Mouse (Mus musculus) liver, adult 2 months (tissue): ENCODE measurements around the gene Tsen54. TPM values are rescaled to one million over a fixed set of nuclear protein-coding genes. Genes with fewer than 3 reads are reported as not detected.
A peak's percentile ranks its signal among the peaks of the same experiment; 100 is the strongest.

Experiments
- DNase-seq: peaks from one replicate; pipeline ENCODE4 v3.0.0-alpha.2; 2011; ENCODE audit warnings: low read depth, low spot score; ENCODE audit errors: extremely low read depth
- H3K27ac ChIP-seq: fragments of 200-500 bp; replicated peaks from 2 replicates; pipeline ENCODE4 v1.5.1; 2012; ENCODE audit warnings: low read depth, mild to moderate bottlenecking, control low read depth, inconsistent platforms, low read length; ENCODE audit not compliant: insufficient read depth
- H3K27me3 ChIP-seq: fragments of 200-500 bp; 2 replicates; pipeline ENCODE4 v1.6.1; 2012; ENCODE audit warnings: mild to moderate bottlenecking, moderate library complexity, low read length, inconsistent platforms; ENCODE audit not compliant: control insufficient read depth, insufficient read depth
- H3K36me3 ChIP-seq: fragments of 200-500 bp; 2 replicates; pipeline ENCODE4 v1.6.1; 2012; ENCODE audit warnings: low read length, inconsistent platforms; ENCODE audit not compliant: control insufficient read depth, insufficient read depth
- H3K4me1 ChIP-seq: fragments of 200-500 bp; 2 replicates; pipeline ENCODE4 v1.6.1; 2011; ENCODE audit warnings: low read length; ENCODE audit not compliant: control insufficient read depth, insufficient read depth
- H3K4me3 ChIP-seq: fragments of 200-500 bp; 2 replicates; pipeline ENCODE4 v1.5.1; 2011; ENCODE audit warnings: low read depth, mild to moderate bottlenecking, control low read depth, low read length, moderate library complexity; ENCODE audit not compliant: insufficient read depth
- H3K79me2 ChIP-seq: fragments of 200-500 bp; 2 replicates; pipeline ENCODE4 v1.6.1; 2012; ENCODE audit warnings: inconsistent platforms, mild to moderate bottlenecking, low read length, moderate library complexity; ENCODE audit not compliant: control insufficient read depth, insufficient read depth
- H3K9ac ChIP-seq: fragments of 200-500 bp; 2 replicates; pipeline ENCODE4 v1.6.1; 2012; ENCODE audit warnings: low read depth, mild to moderate bottlenecking, control low read depth, inconsistent platforms, low read length
- CTCF ChIP-seq: fragments of 200-500 bp; IDR thresholded peaks from 2 replicates; pipeline ENCODE4 v1.5.1; 2011; ENCODE audit warnings: low read depth, low read length, control low read depth
- POLR2A ChIP-seq: fragments of 200-500 bp; IDR thresholded peaks from 2 replicates; pipeline ENCODE4 v1.6.1; 2011; ENCODE audit warnings: low read length, control low read depth; ENCODE audit not compliant: insufficient read depth; ENCODE audit errors: extremely low read depth
- WGBS: fragments of 180-500 bp; shearing (Covaris S2); methylation state at CpG from one replicate; pipeline ENCODE4 v1.1.7; 2018; 5-methylcytosine and 5-hydroxymethylcytosine counted together
- polyA plus RNA-seq: library from polyadenylated mRNA; depleted of rRNA; stranded (reverse); fragments of >200 nt; gene quantifications from 2 replicates; pipeline ENCODE4 v1.2.3, GENCODE M21; 2012
- total RNA-seq: library from RNA; depleted of rRNA; stranded (reverse); fragments of >200 nt; gene quantifications from 2 replicates; pipeline ENCODE4 v1.2.3, GENCODE M21; 2014

Gene Tsen54
- total and polyA plus RNA-seq, 2 experiments = 4.0 to 15.6 TPM

- WGBS = 80% methylated on average over 15 of the region's 15 CpGs
- no peaks in the 10 kb centered on the region for H3K79me2 ChIP-seq
- H3K27ac ChIP-seq = no peak overlapping the region
- no peak overlapping the region for H3K4me3 ChIP-seq
- peaks cover 4% of the 10 kb centered on the region; the same call in 1 of the 2 replicates for H3K36me3 ChIP-seq
- no peak for DNase-seq
- no peak overlapping the region for H3K9ac ChIP-seq
- TF ChIP-seq POLR2A = no peak
- no peaks in the 10 kb centered on the region for H3K27me3 ChIP-seq
- H3K4me1 ChIP-seq = no peaks in the 10 kb centered on the region
Measured at GRCm38 (mm10) chr11:115796898-115797297, 17.6 kb upstream of the Tsen54 start.

GRCm38 (mm10) chr11:115797665-115798064, 16.9 kb upstream of the Tsen54 start:
- Histone ChIP-seq H3K79me2 (no peaks in the 10 kb centered on the region), H3K4me3 (no peak overlapping the region), H3K27me3 (no peaks in the 10 kb centered on the region), H3K36me3 (peaks cover 4% of the 10 kb centered on the region; the same call in 1 of the 2 replicates), H3K4me1 (no peaks in the 10 kb centered on the region), H3K9ac (no peak overlapping the region), H3K27ac (no peak overlapping the region)
- no peak for DNase-seq
- TF ChIP-seq CTCF (no peak), POLR2A (no peak)
- WGBS = 70% methylated on average over 9 of the region's 9 CpGs

- Histone ChIP-seq H3K9ac (no peak overlapping the region), H3K27ac (no peak overlapping the region), H3K4me1 (no peaks in the 10 kb centered on the region), H3K79me2 (no peaks in the 10 kb centered on the region), H3K36me3 (peaks cover 6% of the 10 kb centered on the region; the same call in 1 of the 2 replicates), H3K4me3 (no peak overlapping the region), H3K27me3 (no peaks in the 10 kb centered on the region)
- DNase-seq = no peak
- WGBS = 85% methylated on average over 18 of the region's 18 CpGs
- TF ChIP-seq CTCF (no peak), POLR2A (no peak)
Measured at GRCm38 (mm10) chr11:115800981-115801380, 13.5 kb upstream of the Tsen54 start.

GRCm38 (mm10) chr11:115803072-115803709, 11.3 kb upstream of the Tsen54 start:
- no peak overlapping the region; the same call in 1 of the 2 replicates for H3K9ac ChIP-seq
- no peaks in the 10 kb centered on the region for H3K4me1 ChIP-seq
- TF ChIP-seq CTCF (0 out of 2 replicates have a peak, but pooled peaks have one; percentile 9), POLR2A (no peak)
- H3K27ac ChIP-seq = no peak overlapping the region
- no peak overlapping the region for H3K4me3 ChIP-seq
- H3K36me3 ChIP-seq = peaks cover 3% of the 10 kb centered on the region; the same call in 1 of the 2 replicates
- WGBS = 66% methylated on average over 24 of the region's 24 CpGs
- H3K27me3 ChIP-seq = no peaks in the 10 kb centered on the region
- H3K79me2 ChIP-seq = no peaks in the 10 kb centered on the region
- no peak for DNase-seq

- 96% methylated on average over 7 of the region's 7 CpGs for WGBS
- Histone ChIP-seq H3K9ac (no peak overlapping the region), H3K4me1 (peaks cover 1% of the 10 kb centered on the region), H3K36me3 (peaks cover 2% of the 10 kb centered on the region; the same call in 1 of the 2 replicates), H3K27ac (no peak overlapping the region), H3K79me2 (0 out of 2 replicates have a peak, but pooled peaks cover 4% of the 10 kb centered on the region), H3K4me3 (no peak overlapping the region), H3K27me3 (no peaks in the 10 kb centered on the region)
- no peak for DNase-seq
- TF ChIP-seq POLR2A = no peak
- no peak for TF ChIP-seq CTCF
Measured at GRCm38 (mm10) chr11:115805005-115805404, 9.5 kb upstream of the Tsen54 start.

- no peak overlapping the region for H3K9ac ChIP-seq
- TF ChIP-seq POLR2A (no peak), CTCF (no peak)
- DNase-seq = no peak
Measured at GRCm38 (mm10) chr11:115806154-115806553, 8.4 kb upstream of the Tsen54 start.

More at GRCm38 (mm10) chr11:115806154-115806553, 8.4 kb upstream of the Tsen54 start:
- H3K79me2 ChIP-seq = 0 out of 2 replicates have a peak, but pooled peaks cover 8% of the 10 kb centered on the region
- no peak overlapping the region for H3K4me3 ChIP-seq
- 92% methylated on average over 10 of the region's 10 CpGs for WGBS
- no peak overlapping the region for H3K27ac ChIP-seq
- peaks cover 2% of the 10 kb centered on the region; the same call in 1 of the 2 replicates for H3K36me3 ChIP-seq
- H3K4me1 ChIP-seq = peaks cover 12% of the 10 kb centered on the region
- H3K27me3 ChIP-seq = no peaks in the 10 kb centered on the region
